Mouse (Mus musculus) right cerebral cortex, adult 2 months (tissue): Measurements from ENCODE around the gene C1qa.

Experiments used
- DNase-seq, 2 experiments: peaks; one replicate each; pipeline ENCODE4 v3.0.0; 2021 to 2022; ENCODE audit warnings: low spot score in 2 of 2

C1qa gene

GRCm38 (mm10) chr4:136861806-136862205 is 36.8 kb downstream of the C1qa start:
- DNase-seq: no peak

DNA sequence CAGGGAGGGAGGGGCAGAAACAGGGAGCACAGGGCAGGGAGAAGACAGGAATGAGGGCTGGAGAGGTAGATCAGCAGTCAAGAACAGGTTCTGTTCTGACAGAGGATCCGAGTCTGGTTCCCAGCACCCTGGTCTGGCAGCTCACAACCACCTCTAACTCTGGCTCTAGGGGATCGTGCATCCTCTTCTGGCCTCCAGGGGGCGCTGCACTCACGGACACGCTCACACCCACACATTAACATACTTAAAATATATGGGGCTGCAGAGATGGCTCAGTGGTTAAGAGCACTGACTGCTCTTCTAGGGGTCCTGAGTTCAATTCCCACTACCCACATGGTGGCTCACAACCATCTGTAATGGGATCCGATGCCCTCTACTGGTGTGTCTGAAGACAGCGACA is 38.6 kb downstream of the C1qa start:
- no peak for DNase-seq

DNA sequence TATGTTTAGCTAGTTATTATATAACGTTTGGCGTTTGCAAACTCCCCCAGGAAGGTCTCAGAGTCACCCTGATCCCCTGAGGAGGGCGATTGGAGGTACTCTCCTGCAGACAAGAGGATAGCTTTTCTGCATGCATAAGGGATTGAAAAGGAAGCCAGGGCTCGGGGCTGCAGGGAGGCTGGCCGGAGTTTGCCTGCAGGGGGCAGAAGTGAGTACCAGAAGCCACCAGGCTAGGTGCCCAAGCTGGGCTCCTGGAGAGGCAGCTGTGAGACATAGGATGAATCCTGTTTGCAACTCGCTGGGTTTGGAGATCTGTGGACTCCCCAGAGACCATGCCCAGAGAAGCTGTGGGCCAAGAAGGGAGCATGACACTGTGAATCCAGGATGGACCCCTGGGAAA is 43.5 kb downstream of the C1qa start:
- peak in 1 of 2 experiments; percentile 40 for DNase-seq

- no peak for DNase-seq
Observed at GRCm38 (mm10) chr4:136852989-136853388, 45.6 kb downstream of the C1qa start.

GRCm38 (mm10) chr4:136852119-136852518 is 46.5 kb downstream of the C1qa start:
- no peak for DNase-seq

DNA sequence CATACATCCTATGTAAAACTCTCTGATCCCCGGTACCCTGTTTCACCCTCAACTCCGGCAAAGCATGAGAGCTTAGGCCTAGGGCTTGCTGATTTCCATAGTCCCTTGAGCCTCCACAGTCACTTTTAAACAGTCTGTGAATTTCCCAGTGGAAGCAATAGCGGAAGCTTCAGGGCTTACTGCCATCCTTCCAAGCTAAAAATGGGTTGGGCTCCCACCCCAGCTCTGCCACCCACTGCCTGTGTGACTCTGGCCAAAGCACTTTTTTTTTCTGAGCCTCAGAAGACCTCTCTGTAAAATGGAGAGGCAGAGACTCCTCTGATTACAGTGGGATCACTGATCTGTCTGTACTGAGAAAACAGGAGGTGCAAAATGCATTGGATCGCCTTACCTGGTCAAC is 50.0 kb downstream of the C1qa start:
- peak in 1 of 2 experiments; percentile 16 for DNase-seq

DNA sequence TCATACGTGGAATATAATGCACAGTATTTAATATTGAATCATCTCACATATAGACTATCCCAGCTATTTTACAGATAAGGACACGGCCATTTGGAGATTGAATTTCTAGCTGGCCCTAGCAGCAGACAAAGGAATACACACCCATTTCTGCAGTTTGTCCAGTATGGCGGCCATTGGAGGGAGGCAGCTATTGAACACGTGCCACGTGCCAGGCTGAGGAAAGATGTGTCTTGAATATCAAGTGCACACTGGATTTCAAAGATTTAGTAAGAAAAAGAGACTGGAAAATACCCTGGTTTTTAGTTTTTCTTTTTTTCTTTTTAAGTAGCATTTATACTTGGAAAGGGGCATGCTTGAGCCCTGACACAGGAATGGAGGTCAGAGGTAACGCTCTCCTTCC is 51.4 kb downstream of the C1qa start:
- no peak for DNase-seq
